Mouse (Mus musculus) olfactory bulb, adult 2 months (tissue): ENCODE measurements around the gene Gm973.

ENCODE experiments used
- CTCF ChIP-seq: fragments of 200-500 bp; IDR thresholded peaks from 2 replicates; pipeline ENCODE4 v1.5.1; 2012; ENCODE audit warnings: low read depth, mild to moderate bottlenecking, low read length, moderate library complexity; ENCODE audit not compliant: insufficient read depth
- POLR2A ChIP-seq: fragments of 200-500 bp; IDR thresholded peaks from 2 replicates; pipeline ENCODE4 v1.6.1; 2012; ENCODE audit warnings: mild to moderate bottlenecking, low read depth, low read length, moderate library complexity; ENCODE audit not compliant: insufficient read depth

DNA sequence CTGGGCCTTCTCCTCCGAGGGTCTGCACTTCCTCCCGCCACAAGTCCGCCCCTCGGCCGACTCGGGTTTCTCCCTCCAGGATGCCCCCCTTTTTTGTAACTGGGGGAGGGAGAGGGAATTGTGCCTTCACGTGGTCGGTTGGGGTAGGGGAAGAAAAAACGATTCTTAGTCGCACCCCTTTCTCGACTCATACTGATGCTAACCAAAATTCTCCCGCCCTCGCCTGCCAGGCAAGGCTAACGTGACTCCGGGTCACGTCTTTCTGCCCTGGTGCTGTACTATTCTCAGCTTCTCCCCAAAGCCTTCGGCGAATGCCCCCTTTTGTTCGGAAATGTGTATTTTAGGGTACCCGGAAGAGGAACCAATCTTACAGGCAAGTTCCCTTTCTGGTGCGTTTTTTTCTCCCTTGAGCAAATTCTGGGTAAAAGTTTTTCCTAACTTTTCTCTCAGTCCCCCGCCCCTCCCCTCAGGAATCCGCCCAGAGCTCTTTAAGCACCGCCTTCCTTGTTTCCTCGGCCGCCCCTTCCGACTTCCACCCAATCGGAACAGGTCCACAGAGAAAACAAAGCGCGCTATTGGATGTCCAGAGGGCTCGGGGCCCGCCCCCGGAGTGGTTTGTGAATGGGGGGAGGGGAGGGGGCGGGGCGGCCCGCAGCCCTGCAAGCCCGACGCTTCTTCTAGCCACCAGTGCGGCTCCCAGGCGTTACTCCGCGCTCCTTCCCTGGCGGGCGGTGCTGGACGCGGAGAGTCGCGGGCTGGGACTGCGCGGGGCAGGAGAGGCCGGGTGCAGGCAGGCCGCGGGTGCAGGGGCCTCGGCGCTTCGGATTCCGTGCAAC is 34.4 kb upstream of the Gm973 start:
- no peak for TF ChIP-seq CTCF
- no peak; the same call in 1 of the 2 replicates for TF ChIP-seq POLR2A
